Mouse (Mus musculus): Measurements from ENCODE around the gene Fam84b. TPM values are rescaled to one million over a fixed set of nuclear protein-coding genes. Genes with fewer than 3 reads are reported as not detected.

The Fam84b gene
- polyA plus RNA-seq, 1 experiment from 2014 or later = 8.8 TPM

- peak; percentile 72 for DNase-seq
- TF ChIP-seq EP300 (IDR thresholded peaks at IDR 0.05; ENCODE audit: low read depth) = no peak
- TF ChIP-seq CTCF (IDR thresholded peaks at IDR 0.05; ENCODE audit: low read depth) = peak; percentile 49
- Histone ChIP-seq H3K36me3 (replicated peaks; ENCODE audit: insufficient read depth, low read length) (0 out of 2 replicates have a peak, but pooled peaks cover 3% of the 10 kb centered on the region), H3K4me3 (ENCODE audit: low read depth, low read length) (peak overlapping the region; percentile 68), H3K27ac (ENCODE audit: low read depth) (peak overlapping the region; percentile 90; the same call in 1 of the 2 replicates), H3K4me1 (ENCODE audit: insufficient read depth) (peaks cover 19% of the 10 kb centered on the region), H3K9me3 (ENCODE audit: low read length) (no peaks in the 10 kb centered on the region), H3K4me2 (ENCODE audit: low read depth, low read length) (peak overlapping the region; percentile 84), H3K27me3 (ENCODE audit: insufficient read depth, low read length) (no peaks in the 10 kb centered on the region), H3K9ac (replicated peaks) (peak overlapping the region; percentile 68)
- WGBS (ENCODE audit: insufficient replicate concordance) = 1% methylated on average over 68 of the region's 68 CpGs
- ATAC-seq = peak; percentile 64
Observed at GRCm38 (mm10) chr15:60822803-60823619, 30.6 kb downstream of the Fam84b start.

- Histone ChIP-seq H3K4me1 (ENCODE audit: insufficient read depth) (peaks cover 19% of the 10 kb centered on the region), H3K36me3 (replicated peaks; ENCODE audit: insufficient read depth, low read length) (0 out of 2 replicates have a peak, but pooled peaks cover 3% of the 10 kb centered on the region), H3K27me3 (ENCODE audit: insufficient read depth, low read length) (no peaks in the 10 kb centered on the region), H3K27ac (ENCODE audit: low read depth) (no peak overlapping the region), H3K4me3 (ENCODE audit: low read depth, low read length) (peak overlapping the region; percentile 68), H3K4me2 (ENCODE audit: low read depth, low read length) (peak overlapping the region; percentile 84), H3K9ac (replicated peaks) (peak overlapping the region; percentile 28; the same call in 1 of the 2 replicates), H3K9me3 (ENCODE audit: low read length) (no peaks in the 10 kb centered on the region)
- TF ChIP-seq EP300 (IDR thresholded peaks at IDR 0.05; ENCODE audit: low read depth) = no peak
- TF ChIP-seq CTCF (IDR thresholded peaks at IDR 0.05; ENCODE audit: low read depth) = no peak
- no peak for ATAC-seq
- 28% methylated on average over 10 of the region's 10 CpGs for WGBS (ENCODE audit: insufficient replicate concordance)
- DNase-seq = peak; percentile 23
Observed at GRCm38 (mm10) chr15:60822101-60822802, 31.3 kb downstream of the Fam84b start.

GRCm38 (mm10) chr15:60818500-60818899 is 35.1 kb downstream of the Fam84b start:
- no peak overlapping the region for H3K9ac ChIP-seq (replicated peaks)
- H3K4me3 ChIP-seq (ENCODE audit: low read depth, low read length) = no peak overlapping the region
- H3K4me1 ChIP-seq (ENCODE audit: insufficient read depth) = peaks cover 14% of the 10 kb centered on the region
- H3K36me3 ChIP-seq (replicated peaks; ENCODE audit: insufficient read depth, low read length) = 0 out of 2 replicates have a peak, but pooled peaks cover 3% of the 10 kb centered on the region
- WGBS (ENCODE audit: insufficient replicate concordance) = 79% methylated on average over 1 of the region's 1 CpGs
- TF ChIP-seq CTCF (IDR thresholded peaks at IDR 0.05; ENCODE audit: low read depth) (no peak), EP300 (IDR thresholded peaks at IDR 0.05; ENCODE audit: low read depth) (no peak)
- no peak for ATAC-seq
- H3K9me3 ChIP-seq (ENCODE audit: low read length) = no peaks in the 10 kb centered on the region
- H3K27me3 ChIP-seq (ENCODE audit: insufficient read depth, low read length) = no peaks in the 10 kb centered on the region
- no peak for DNase-seq
- no peak overlapping the region for H3K27ac ChIP-seq (ENCODE audit: low read depth)
- H3K4me2 ChIP-seq (ENCODE audit: low read depth, low read length) = no peak overlapping the region

GRCm38 (mm10) chr15:60816478-60816877 is 37.1 kb downstream of the Fam84b start:
- Histone ChIP-seq H3K36me3 (replicated peaks; ENCODE audit: insufficient read depth, low read length) (0 out of 2 replicates have a peak, but pooled peaks cover 3% of the 10 kb centered on the region), H3K27ac (ENCODE audit: low read depth) (no peak overlapping the region), H3K9ac (replicated peaks) (no peak overlapping the region), H3K4me1 (ENCODE audit: insufficient read depth) (no peaks in the 10 kb centered on the region; the same call in 1 of the 2 replicates), H3K27me3 (ENCODE audit: insufficient read depth, low read length) (no peaks in the 10 kb centered on the region), H3K4me2 (ENCODE audit: low read depth, low read length) (no peak overlapping the region), H3K4me3 (ENCODE audit: low read depth, low read length) (no peak overlapping the region), H3K9me3 (ENCODE audit: low read length) (no peaks in the 10 kb centered on the region)
- ATAC-seq = no peak
- DNase-seq = no peak
- 80% methylated on average over 1 of the region's 1 CpGs for WGBS (ENCODE audit: insufficient replicate concordance)
- no peak for TF ChIP-seq CTCF (IDR thresholded peaks at IDR 0.05; ENCODE audit: low read depth)
- TF ChIP-seq EP300 (IDR thresholded peaks at IDR 0.05; ENCODE audit: low read depth) = no peak

GRCm38 (mm10) chr15:60814542-60814941 is 39.0 kb downstream of the Fam84b start:
- Histone ChIP-seq H3K4me3 (ENCODE audit: low read depth, low read length) (no peak overlapping the region), H3K27me3 (ENCODE audit: insufficient read depth, low read length) (no peaks in the 10 kb centered on the region), H3K4me2 (ENCODE audit: low read depth, low read length) (no peak overlapping the region), H3K27ac (ENCODE audit: low read depth) (no peak overlapping the region), H3K9me3 (ENCODE audit: low read length) (no peaks in the 10 kb centered on the region), H3K9ac (replicated peaks) (no peak overlapping the region), H3K4me1 (ENCODE audit: insufficient read depth) (no peaks in the 10 kb centered on the region), H3K36me3 (replicated peaks; ENCODE audit: insufficient read depth, low read length) (no peaks in the 10 kb centered on the region)
- DNase-seq (no peak), ATAC-seq (no peak)
- 56% methylated on average over 3 of the region's 3 CpGs for WGBS (ENCODE audit: insufficient replicate concordance)
- no peak for TF ChIP-seq CTCF (IDR thresholded peaks at IDR 0.05; ENCODE audit: low read depth)
- no peak for TF ChIP-seq EP300 (IDR thresholded peaks at IDR 0.05; ENCODE audit: low read depth)

- DNase-seq = no peak
Observed at GRCm38 (mm10) chr15:60793041-60793673, 60.4 kb downstream of the Fam84b start.

More at GRCm38 (mm10) chr15:60793041-60793673, 60.4 kb downstream of the Fam84b start:
- Histone ChIP-seq H3K4me2 (ENCODE audit: low read depth, low read length) (no peak overlapping the region), H3K4me1 (ENCODE audit: insufficient read depth) (no peaks in the 10 kb centered on the region), H3K36me3 (replicated peaks; ENCODE audit: insufficient read depth, low read length) (no peaks in the 10 kb centered on the region), H3K4me3 (ENCODE audit: low read depth, low read length) (no peak overlapping the region), H3K9ac (replicated peaks) (no peak overlapping the region), H3K27me3 (ENCODE audit: insufficient read depth, low read length) (no peaks in the 10 kb centered on the region), H3K9me3 (ENCODE audit: low read length) (no peaks in the 10 kb centered on the region), H3K27ac (ENCODE audit: low read depth) (peak overlapping the region; percentile 59; the same call in 1 of the 2 replicates)
- TF ChIP-seq EP300 (IDR thresholded peaks at IDR 0.05; ENCODE audit: low read depth) (no peak), CTCF (IDR thresholded peaks at IDR 0.05; ENCODE audit: low read depth) (no peak)
- no peak for ATAC-seq

Data from liver, postnatal 0 days (tissue).